Mouse (Mus musculus) granulocyte monocyte progenitor cell, adult 5-6 weeks (primary cell): ENCODE results near the gene Glis1. TPM values are rescaled to one million over a fixed set of nuclear protein-coding genes. Genes with fewer than 3 reads are reported as not detected.
A peak's percentile ranks its signal among the peaks of the same experiment; 100 is the strongest.

ENCODE experiments used
- ATAC-seq: replicated peaks from 2 replicates; pipeline ENCODE4 v1.8.0; 2016; ENCODE audit warnings: mild to moderate bottlenecking, moderate TSS enrichment, inconsistent platforms; ENCODE audit not compliant: poor library complexity, severe bottlenecking
- total RNA-seq, 2 experiments: library from RNA; stranded (forward) in 1 of 2; stranded (reverse) in 1 of 2; fragments of 200-712, 200-1000 nt in 1 of 2; fragments of >200 nt in 1 of 2; fragmentation: Nextera tagmentation in 1 of 2; gene quantifications; 2 replicates each; pipeline ENCODE4 v1.2.3; 2014 to 2017

Glis1 gene
- total RNA-seq, 2 experiments from 2014 or later: not detected

DNA sequence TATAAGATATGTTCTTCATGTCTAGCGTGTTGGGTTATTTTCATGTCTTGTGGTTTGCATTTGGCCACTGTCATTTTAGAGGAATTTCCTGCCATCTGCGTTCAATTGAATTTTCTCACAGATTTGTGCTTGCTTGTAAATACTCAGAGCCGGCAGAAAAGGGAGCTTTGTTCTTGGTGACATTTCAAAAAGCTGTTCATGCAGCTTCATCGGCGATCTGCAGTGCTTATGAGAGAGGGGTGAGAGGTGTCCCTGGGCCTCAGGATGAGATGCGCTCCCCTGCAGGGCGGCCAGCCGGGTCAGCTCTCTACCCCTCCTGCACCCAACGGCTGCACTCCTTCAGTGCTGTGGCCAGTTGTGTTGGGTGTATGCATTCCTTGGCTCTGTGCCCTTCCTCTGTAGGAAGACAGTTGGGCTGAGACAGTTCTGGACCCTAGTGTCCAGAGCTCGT, 68.2 kb downstream of the Glis1 start:
- no peak for ATAC-seq

DNA sequence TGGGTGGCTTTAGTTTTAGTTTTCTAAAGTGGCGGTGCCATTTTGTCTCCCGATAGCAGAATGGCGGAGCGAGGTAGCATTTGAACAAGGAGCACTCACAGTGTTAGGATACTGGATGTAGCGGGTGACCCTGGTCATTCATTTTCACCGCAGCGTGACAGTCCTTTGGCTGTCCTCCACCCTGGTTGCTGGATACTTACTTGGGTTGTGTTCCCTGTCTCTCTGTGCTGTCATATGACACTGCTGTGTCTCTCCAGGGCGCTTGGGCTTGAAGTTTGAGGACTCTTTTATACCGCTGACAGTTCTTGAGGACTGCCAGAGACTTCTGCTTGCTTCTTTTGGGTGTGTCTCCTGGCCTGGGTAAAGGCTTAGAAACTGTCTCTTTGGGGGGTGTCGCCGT, 80.6 kb downstream of the Glis1 start:
- no peak for ATAC-seq

DNA sequence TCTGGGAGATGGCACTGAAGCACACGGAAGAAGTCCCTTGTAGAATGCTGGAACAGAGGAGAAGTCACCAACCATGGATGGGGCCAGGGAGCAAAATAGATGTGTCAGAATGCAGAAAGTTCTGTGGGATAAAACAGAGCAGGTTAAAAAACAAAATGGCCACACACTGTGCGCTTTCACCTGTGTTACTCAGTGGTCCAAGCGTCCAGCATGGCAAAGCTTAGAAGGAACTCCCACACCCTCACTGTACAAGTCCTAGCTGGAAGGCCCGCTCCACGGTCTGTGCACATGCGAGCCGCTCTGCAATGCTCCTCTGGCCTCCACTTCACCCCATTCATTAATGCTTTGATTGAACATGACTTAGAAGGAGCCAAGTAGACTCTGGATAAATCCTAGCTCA, 81.2 kb downstream of the Glis1 start:
- ATAC-seq: no peak

DNA sequence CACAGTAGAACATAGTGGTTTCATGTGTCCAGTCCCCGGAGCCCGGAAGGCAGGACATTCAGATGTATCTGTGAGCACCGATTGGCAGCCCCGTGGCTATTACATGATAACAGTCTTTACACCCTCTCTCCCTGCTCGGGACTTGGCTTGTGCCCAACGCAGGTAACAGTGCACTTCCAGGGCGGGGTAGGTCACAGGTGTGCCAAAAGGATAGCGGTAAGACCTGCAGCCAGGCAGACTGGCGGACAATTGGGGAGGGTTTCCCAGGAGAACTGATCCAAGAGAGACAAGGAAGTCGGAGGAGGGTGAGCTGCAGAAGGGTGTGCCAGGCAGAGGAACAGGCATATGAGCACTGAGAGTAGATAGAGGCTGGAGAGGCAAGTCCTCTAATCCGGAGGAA, 84.4 kb downstream of the Glis1 start:
- ATAC-seq: no peak

DNA sequence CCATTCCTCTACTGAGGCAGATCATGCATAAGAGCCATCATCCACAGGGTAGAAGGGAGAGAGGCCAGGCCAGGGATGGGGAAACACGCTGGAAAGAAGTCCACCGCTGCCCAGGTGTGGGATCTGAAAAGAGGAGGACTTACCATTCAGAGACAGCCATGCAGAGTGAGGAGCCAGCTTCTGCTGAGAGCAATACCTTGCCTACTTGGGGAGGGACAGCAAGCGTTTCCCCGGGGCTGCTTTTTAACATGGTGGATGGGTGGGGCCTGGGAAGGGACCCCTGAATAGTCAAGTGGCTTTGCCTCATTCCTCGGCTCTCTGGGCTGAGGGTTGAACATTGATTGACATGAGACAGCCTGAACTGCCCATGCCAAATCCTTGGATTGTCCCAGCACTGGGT, 85.7 kb downstream of the Glis1 start:
- ATAC-seq: no peak

DNA sequence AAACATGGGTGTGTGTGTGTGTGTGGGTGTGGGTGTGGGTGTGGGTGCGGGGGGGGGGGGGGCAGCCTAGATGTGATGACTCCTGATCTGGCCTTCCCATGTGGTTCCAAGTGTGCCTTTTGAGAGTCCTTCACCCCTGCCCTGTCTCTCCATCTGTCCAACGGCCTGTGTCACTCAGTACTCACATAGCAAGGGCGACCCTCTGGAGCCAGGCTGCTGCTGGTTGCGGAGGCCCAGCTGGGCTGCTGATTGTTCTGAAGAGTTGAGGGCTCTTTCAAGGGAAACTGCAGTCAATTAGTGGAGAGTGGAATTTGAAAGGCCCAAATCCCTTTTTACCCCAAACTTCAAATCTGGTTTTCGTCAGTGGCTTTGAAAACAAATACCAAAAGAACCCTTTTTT, 86.4 kb downstream of the Glis1 start:
- no peak for ATAC-seq

DNA sequence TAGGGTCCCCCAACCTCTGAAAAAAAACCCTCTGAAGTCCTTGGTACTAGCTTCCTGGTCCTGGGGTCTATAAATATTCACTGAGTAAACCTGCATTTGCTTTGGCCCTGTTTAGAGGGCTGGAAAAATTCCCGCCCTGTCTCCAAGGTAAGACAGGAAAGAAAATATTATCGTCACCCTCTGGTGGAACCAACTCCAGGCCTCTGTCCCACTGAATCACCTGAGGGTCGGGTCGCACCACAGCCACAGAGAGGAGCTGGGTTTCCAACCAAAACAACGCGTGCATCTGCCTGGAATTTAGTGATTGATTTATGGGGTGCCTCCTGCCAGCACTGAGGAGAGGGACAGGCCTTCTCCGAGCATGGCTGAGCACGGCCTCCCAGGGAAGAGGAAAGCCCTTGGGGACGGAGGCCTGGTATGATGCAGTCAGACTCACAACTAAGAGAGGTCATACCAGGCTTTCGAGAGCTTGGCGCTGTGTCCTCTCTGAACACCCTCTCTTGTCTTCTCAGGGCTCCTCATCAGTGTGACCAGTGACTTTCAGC, 89.3 kb downstream of the Glis1 start:
- ATAC-seq: no peak

DNA sequence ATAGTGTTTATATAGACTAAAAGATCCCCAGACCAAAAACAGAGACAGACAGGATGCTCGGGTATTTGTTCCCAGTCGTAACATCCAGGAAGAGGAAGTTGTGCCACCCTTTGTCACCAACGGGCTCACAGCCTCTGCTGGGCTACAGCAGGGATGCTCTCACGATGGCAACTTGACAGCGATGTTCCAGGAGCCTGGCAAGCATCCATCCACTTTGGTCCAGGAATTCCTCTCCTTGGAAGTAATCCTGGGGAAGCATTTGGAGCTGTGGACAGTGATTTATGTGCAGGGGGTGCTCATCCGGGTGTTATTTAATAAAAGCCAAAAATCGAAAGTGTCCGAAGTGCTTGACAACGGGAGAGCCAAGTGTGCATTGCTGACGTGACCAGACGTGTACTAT, 100.7 kb downstream of the Glis1 start:
- ATAC-seq: no peak

DNA sequence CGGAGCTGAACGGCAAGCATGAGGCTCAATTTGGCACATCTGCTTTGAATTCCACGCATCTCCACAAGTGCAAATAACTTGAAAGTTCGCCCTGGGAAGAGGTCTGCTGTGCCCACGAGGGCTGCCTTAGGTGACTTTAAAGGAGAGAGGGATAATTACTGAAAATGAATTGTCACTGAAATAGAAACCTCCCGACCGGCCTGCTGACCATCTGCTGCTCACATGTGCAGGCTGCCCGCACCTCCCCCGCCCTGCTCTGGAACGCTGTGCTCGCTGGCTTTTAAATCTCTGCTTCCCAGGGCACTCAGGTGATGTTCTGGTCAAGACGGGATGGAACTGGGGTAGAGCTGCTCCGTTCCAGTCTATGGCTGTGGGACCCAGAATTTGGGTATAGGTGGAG, 103.7 kb downstream of the Glis1 start:
- no peak for ATAC-seq

DNA sequence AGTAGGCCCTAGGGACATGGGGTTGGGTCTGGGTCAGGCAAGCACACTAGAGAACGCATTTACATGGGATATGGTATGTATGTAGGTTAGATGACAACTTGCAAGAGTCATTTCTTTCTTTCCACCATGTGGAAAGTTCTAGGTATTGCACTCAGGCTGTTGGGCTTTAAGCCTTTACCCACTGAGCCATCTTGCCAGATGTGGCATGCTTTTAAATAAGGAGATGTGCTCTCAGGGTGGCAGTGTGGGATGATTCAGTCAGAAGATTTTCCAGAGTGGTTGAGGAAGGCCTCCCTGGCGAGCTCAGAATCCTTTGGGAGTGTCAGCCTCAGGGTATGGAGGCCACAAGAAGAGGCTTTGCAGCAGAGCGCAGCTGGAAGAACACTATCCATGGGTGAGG, 104.2 kb downstream of the Glis1 start:
- no peak for ATAC-seq

DNA sequence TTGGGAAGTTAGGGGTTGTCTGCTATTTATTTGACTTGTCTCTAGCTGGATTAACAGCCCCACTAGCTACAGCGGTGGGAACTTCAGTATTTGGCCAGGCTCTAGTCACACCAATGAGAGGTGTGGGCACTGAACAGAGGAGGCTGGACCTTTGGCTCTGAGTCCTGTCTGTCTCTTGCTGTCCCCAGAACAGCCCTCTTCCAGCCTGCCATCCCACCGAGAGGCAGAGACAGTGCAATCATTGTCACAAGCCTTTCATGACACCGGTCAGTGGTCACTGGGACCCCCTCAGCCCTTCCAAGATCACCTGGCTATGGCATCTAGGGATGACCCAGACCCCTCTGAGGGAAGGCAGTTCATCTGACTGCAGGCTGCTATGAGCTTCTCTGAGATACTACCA, 104.6 kb downstream of the Glis1 start:
- ATAC-seq: no peak

DNA sequence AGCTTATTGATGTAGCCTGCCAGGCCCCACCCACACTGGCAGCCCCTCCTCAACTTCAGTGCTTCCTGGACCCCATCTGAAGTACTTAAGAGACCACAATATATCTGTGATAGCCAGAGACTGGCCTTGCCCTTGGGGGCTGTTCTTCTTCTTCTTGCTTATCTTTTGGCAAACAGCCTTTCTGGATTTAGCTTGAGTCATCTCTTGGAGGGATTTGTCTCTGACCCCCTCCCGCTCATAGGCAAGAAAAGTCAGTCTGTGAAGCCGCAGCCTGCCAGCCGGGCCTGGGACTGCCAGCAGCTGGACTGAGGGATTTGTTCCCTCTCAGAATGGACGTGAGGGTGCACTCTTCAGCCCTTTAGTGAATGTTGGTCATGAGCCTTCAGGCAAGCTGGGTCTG, 107.4 kb downstream of the Glis1 start:
- ATAC-seq: no peak

DNA sequence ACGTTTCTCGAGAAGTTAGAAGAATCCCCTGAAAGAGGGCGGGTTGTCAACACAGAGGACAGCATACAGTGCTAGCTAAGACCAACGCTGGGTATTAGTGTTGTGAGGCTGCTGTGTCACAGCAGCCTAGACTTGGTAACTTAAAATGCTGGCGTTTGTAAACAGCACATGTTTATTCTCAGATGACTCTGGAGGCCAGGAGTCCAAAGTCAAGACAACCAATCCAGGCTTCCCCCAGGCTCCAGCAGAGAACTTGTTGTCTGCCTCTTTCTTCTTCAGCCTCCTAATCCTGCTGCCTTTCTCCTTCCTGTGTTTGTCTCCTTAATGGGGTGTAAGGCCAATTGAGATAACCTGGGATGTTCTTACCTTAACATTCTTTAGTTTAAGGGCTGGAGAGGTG, 110.5 kb downstream of the Glis1 start:
- no peak for ATAC-seq

DNA sequence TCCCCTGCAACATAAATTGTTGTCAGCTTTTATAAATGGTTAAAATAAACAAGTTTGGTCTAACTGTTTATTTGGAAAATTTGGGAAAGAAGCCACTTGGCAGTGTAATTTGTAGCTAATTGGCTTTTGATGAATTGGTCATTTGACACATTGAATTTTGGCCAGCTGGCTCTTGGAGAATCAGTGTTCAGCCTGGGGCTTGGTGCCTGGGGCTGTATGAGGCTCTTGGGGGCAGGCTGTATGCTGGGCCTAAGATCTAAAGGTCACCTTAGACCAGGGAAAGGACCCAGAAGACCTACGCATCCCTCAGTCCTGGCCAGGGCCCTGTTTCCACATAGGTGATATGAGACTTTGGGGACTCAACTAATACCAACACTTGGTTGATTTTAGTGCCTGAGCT, 111.3 kb downstream of the Glis1 start:
- ATAC-seq: no peak

DNA sequence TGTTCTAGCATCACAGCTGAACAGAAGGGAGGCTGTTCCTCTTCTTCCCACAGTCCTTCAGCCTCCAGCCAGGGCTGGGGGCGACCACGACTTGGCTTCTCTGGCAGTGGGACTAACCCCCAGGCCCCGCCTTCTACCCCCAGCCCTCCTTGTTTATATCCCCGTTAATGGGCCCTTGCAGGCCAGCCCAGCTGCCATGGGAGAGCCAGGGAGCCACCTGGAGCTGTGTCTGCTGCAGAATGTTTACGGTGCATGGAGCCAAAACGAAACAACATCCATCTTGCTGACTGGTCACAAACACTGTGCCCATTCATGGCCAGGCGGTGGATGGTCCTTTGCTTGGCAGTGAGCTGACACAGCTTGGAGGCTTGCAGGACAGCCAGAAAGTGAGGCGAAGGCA, 112.1 kb downstream of the Glis1 start:
- no peak for ATAC-seq

DNA sequence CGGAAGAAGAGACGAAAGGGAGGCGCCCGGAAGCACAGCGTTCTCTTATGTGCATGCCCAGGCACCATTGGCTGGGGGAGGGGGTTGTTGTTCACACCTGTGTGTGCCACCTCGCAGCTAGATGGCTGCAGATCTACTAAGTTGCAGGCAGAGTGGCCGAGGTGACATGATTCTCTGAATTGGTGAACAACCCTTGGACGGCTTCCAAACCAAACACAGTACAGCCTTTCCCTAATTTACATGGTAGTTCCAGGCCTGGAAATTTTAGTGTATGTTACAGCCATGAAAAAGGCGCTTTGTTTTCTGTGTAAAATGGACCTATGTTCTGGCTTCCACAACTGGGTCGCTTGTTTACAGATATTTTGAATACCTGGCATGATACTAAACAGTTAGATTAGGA, 115.7 kb downstream of the Glis1 start:
- no peak for ATAC-seq

DNA sequence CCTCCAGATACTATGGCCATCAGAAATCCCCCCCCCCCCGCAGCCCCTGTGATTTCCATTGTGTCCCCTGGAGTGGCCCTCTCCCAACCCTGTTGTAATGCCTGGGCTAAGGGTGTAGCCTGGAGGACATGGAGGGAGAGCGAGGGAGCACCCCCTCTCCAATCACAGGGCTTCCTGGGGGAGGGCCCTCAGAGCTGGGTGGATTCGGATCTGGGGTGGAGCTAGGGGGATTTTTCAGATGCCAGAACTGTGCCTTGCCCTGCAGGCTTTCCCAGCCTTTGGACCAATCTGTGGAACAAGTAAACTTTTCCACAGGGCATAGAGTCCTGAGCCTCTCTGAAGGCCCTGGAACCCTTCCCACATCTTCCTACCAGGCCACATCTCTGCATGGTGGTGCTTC, 116.2 kb downstream of the Glis1 start:
- ATAC-seq: no peak

DNA sequence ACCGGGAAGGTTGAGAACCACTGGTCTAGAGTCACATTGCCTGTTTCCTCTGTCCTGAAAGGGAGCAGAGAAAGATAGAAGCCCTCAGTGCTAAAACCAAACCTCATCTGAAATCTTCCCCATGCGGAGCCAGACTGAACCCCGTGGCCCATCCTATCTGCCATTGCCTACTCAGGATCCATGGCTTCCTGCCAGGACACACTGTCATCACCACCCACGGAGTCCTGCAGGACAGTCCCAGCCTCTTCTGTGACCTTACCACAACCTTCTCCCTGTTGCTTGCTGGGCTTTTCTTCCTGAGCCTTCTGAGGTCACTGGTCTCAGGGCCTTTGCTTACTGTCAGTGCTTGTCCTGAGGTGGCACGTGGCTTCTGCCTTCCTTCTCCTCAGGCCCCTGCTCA, 118.3 kb downstream of the Glis1 start:
- ATAC-seq: no peak

DNA sequence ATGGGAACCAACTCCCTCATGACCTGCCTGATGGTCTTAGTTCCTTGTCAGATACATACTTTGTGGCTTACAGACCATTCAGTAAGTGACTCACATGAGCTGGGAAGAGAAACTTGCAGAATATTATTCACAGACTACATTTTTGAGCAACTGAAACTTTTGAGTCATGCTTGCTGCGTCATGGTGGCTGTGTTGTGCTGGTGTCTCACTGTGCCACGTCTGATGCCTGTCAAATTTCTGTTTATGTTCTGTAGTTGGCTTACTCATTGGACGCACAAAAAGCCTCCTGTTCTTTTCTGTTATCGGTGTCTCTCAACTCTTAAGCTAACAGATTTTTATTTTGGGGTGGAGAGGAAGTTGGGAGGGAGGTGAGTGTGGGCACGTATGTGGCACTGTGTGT, 119.4 kb downstream of the Glis1 start:
- ATAC-seq: peak; percentile 52

DNA sequence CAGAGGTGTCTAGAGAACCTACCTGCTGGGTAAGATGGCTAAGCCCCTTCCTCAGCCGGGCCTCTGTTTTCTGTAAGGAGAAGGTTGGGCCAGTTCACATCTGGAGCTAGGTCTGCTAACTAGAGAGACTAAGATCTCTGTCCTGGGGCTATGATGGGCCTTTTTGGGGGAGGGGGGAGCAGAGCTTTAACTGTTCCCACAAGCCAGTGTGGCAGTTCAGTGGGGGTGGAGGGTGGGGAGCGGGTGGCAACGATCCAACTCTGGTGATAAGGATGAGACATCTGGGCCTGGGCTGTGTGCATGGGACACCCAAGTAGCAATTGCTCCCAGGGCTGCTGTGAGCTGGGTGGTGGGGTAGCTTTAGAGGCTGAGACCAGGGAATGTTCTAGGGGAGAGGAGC, 124.4 kb downstream of the Glis1 start:
- no peak for ATAC-seq

DNA sequence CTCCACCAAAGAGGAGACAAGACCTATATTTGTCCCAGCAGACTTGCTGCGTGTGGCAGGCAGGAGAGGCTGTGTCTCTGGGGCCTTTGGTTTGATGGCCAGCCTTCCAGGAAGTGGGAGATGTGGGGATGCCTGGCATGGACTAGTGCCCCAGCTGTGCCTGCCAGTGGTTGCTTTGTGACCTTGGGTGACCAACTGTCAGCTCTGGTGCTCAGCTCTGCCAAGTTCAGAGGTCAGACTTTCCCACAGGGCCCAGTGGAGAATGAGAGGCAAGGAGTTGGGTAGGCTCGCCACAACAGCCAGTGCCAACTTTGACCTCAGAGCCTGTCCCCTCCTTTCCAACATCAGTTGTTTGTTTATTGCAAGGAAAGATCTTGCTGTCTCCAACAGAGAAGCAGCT, 126.7 kb downstream of the Glis1 start:
- ATAC-seq: no peak

DNA sequence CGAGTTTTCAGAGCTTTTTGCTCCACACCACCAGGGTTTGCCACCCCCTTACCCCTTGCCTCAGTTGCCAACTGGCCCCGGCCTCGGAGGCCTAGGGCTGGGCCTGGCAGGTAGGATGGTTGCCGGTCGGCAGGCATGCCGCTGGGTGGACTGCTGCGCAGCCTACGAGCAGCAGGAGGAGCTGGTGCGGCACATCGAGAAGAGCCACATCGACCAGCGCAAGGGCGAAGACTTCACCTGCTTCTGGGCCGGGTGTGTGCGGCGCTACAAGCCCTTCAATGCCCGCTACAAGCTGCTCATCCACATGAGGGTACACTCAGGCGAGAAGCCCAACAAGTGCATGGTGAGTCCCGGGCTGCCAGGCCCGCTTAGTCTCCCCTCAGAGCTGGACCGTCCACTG, 133.8 kb downstream of the Glis1 start:
- no peak for ATAC-seq

DNA sequence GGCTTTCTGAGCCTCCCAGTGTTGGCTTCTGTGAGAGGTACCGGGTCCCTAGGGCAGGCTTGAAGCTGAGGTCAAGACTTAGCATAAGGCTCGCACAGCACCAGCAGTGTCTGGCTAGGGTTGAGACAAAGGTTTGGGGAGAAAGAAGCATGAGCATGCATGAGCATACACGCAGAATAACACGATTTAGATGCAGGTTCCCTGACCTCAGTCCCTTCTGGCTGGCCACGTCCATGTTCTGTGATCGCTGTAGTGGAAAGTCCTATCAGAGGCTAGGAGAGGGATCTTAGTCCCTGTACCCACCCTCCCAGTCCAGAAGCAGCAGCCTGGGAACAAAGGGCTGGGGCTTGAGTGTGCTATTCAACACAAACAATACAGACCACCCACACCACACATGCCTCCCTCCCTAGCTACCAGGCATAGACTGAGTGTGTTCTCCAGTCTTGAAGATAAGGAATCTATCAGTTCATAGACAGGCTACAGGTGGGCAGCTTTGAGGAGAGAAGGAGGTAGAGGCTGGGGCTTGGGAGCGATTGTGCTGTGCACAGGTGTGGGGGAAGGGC, 134.6 kb downstream of the Glis1 start:
- ATAC-seq: no peak
